Mouse (Mus musculus): ENCODE data around the gene Ssc5d. TPM values are rescaled to one million over a fixed set of nuclear protein-coding genes. Genes with fewer than 3 reads are reported as not detected.

Ssc5d gene
- total RNA-seq (2023), result 0.21 to 0.63 TPM (median 0.42 TPM) in 4 replicates

DNA sequence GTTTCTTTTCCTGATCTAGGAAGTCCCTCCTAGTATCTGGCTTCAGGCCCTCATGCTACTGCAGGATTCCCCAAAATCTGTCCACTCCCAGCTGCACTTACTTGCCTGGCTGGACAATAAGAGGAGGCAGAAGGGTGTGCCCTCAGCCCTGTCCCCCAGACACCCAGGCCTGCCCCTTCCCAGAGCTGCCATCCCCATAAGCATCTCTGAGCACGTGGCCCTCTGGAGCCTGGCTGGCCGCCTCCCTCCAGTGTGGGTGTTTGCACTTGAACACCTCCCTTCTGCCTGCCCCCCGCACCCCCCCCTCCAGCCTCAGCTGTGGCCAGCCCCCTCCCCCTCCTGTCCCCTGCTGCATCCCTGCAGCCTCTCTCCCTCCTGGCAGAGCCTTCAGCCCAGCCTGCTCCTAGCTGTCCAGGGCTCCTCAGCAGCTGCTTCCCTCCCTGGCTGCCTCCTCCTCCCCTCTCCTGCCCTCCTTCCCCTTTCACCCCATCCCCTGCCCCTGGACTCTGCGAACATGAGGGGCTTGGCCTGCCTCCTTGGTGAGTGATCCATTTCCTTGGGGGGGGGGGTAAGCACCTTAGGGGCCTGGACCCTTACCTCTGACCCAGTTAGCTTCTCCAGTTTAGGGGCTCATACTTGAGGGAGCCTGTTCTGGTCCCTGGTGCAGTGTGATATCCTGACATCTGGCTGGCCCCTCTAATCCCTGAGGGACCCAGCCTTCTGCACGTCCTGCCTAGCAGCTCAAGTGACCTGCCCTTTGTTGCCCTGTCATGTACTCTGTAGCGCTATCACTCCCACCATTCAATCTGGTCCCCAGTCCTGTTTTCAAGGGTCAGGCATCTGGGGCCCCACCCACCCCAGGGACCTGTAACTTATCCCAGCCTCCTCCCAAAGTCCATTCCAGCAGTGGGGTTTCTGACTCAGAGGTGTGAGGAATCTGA lies at the start of gene Ssc5d:
Gene Ssc5d (plus strand): TSS at position 345 of the 941 bp plus-strand sequence.

DNA sequence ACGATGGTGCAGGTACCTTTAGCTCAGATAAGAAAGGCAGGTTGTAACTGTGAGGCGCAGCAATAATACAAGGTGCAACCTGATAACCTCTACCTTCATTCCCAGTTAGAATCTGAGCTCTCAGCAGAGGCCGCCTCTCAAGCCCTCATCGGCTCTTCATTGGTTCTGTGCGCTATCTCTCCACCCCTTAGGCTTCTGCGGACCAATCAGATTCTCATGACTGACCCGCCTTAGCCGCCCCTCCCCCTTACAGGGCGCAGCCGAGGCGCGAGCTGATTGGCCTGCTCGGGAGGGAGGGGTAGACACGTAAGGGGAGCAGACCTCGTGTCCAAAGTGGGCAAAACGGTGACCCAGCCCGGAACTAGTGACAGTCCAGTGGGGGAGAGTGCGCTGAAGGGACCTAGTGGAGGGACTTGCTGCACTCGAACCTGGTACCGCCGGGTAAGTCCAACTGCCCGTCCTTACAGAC lies 48.8 kb upstream of the Ssc5d start, which contains the start of gene Isoc2a:
Gene Isoc2a (plus strand): TSS at position 401 of the 469 bp plus-strand sequence.

DNA sequence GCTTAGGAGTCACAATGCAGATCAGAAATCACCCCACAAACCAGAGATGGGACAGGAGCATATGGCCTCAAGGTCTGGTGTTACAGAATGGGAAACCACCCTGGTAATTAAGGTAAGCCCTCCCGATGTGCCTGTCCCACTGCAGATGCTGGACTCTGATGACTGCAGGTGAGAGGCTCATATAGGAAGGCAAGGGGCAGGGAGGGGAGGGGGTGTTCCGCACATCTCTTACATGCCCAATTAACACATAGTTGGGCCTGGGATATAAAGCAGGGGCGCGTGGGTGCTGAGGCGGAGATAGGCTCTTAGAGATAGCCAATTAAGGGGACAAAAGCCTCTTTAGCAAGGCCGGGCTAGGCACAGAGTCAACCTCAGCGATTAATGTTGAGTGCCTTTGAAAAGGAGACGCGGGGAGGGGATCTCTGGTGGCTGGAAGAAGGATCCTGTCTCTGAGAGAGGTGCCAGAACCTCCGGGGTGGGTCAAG lies 19.1 kb upstream of the Ssc5d start, which contains the start of gene Gm36210:
Gene Gm36210 (minus strand): TSS at position 51 of the 485 bp plus-strand sequence.

DNA sequence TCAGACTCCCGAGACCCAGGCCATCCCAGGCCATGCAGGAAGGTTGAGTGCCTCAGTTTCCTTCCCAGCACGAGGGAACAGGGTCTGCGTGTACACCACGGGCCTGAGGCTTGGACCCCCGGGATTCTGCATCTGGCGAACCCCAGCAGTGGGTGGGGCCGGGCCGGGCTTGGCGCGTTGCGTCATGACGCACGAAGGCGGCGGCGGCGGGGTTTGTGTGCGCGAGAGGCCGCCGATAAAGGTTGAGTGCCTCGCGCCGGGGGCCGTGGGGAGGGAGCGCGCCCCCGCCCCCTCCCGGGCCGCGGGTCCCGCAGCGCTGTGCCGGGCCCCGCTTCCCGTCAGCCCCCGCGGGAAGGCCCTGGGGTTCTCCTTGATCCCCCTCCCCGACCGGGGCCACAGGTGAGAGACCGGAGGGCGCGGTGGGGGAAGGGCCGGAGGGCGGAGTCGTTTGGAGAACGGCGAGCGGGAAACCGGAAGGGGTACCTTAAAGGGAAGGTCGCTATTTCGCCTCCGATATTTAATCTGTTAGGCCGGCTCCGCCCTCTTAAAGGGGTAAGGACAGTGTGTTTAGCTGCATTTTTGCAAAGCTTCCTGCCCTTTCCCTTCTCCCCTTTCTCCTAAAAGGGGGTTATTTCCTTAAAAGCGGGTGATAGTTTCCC lies 10.4 kb upstream of the Ssc5d start, which contains the start of gene Zfp628:
Gene Zfp628 (plus strand): TSS at position 211 of the 659 bp plus-strand sequence.

DNA sequence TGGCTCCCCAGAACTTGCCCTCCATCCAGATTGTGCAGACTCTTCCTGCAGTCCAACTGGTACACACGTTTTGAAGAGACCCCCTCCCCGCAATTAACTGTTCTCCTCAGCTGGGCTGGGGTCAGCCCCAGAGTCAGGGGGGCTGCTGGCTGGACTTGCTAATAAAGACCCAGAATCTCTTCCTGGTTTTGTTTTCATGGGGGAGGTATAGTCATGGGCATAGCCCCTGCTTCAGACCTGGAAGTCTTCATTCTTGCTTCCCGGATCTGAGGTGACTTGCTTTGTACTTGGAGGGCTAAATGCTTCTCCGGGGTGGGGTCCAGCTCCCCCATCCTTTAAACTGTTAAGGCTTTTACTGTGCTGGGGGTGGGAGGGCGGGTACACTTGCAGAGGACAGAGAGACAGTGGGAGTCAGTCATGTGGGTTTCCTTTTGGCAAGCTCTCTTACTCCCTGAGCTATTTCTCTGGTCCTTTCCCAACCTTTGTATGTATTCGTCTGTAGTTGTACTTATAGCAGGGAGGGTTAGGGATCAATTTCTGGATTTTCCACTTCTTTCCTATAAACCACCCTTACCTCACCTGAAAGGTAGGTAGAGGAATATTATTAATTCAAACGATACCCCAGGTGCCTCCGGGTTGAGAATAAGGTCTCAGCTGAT lies 3.6 kb upstream of the Ssc5d start, which contains the start of gene Nat14:
Gene Nat14 (plus strand): TSS at position 205 of the 659 bp plus-strand sequence.

DNA sequence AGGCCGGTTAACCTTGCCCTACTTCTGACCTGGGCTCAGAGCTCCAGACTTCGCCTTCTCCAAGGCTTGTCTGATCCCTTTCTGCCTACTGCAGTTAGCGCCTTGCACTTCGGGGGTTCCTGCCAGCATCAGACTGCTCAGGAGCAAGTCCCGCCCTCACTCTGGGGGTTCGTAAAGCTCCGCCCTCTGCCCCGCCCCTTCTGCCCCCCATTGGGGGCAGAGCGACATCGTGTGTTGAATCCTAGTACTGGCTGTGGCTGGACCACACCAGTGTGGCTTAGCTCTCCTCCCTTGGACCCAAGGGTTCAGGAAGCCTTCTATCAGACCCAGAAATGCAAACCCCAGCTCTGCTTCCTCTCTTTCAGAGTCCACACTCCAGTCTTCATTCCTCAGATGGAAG lies 38.7 kb downstream of the Ssc5d start, which contains the start of gene Sbk2:
Gene Sbk2 (minus strand): TSS at position 135 of the 400 bp plus-strand sequence.

DNA sequence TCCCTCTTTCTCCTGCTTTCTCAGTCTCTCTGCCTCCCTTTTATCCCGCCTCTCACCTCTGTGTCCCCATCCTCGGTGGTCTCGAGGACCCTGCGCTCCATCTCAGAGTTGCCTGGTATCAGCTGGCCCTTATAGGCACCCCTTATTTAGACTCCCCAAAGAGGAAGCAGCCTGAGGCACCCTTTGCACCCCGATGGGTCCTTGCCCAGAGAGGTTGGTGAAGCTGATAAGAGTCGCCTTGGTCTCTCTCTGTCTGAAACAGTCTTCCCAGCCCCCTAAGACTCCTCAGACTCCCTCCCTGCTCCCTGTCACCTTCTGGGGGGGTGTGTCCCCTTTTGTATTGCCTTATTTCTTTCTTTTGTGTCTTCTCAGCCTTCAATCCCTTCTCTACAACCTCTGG lies 45.5 kb downstream of the Ssc5d start, which contains the start of gene Sbk3:
Gene Sbk3 (minus strand): TSS at position 101 of the 400 bp plus-strand sequence.

Other genes with a start within 250 kb of the Ssc5d start
- 73.6 to 82.3 TPM (median 79.6 TPM) in 4 replicates for gene Hspbp1, start 240.7 kb upstream of the Ssc5d start, total RNA-seq (2023)
- not detected in 4 replicates for gene Brsk1, start 235.2 kb upstream of the Ssc5d start, total RNA-seq (2023)
- 1.5 to 4.0 TPM (median 3.0 TPM) in 4 replicates for gene Tmem150b, start 200.5 kb upstream of the Ssc5d start, total RNA-seq (2023)
- 87.1 to 92.8 TPM (median 91.8 TPM) in 4 replicates for gene Kmt5c, start 185.7 kb upstream of the Ssc5d start, total RNA-seq (2023)
- 1.3 to 5.4 TPM (median 4.0 TPM) in 4 replicates for gene Cox6b2, start 172.7 kb upstream of the Ssc5d start, total RNA-seq (2023)
- not detected in 4 replicates for gene Fam71e2, start 154.5 kb upstream of the Ssc5d start, total RNA-seq (2023)
- gene Il11, start 142.9 kb upstream of the Ssc5d start, total RNA-seq (2023), result not detected in 4 replicates
- not detected in 4 replicates for gene Tmem190, start 142.8 kb upstream of the Ssc5d start, total RNA-seq (2023)
- gene Tmem238, start 136.1 kb upstream of the Ssc5d start, total RNA-seq (2023), result 1.8 to 2.7 TPM (median 2.4 TPM) in 4 replicates
- gene Rpl28, start 132.9 kb upstream of the Ssc5d start, total RNA-seq (2023), result 1,788 to 1,881 TPM (median 1,825 TPM) in 4 replicates
- 157 to 176 TPM (median 162 TPM) in 4 replicates for gene Ube2s, start 113.2 kb upstream of the Ssc5d start, total RNA-seq (2023)
- 0.49 to 2.8 TPM (median 1.1 TPM) in 4 replicates for gene Shisa7, start 81.1 kb upstream of the Ssc5d start, total RNA-seq (2023)
- 4.3 to 9.7 TPM (median 6.8 TPM) in 4 replicates for gene Isoc2b, start 55.5 kb upstream of the Ssc5d start, total RNA-seq (2023)
- gene Isoc2a, start 48.6 kb upstream of the Ssc5d start, total RNA-seq (2023), result 9.9 to 14.2 TPM (median 11.8 TPM) in 4 replicates
- gene Gm36210, start 19.3 kb upstream of the Ssc5d start, total RNA-seq (2023), result not detected in 4 replicates
- 36.3 to 42.6 TPM (median 37.9 TPM) in 4 replicates for gene Zfp628, start 10.6 kb upstream of the Ssc5d start, total RNA-seq (2023)
- 9.0 to 12.9 TPM (median 10.2 TPM) in 4 replicates for gene Nat14, start 3.8 kb upstream of the Ssc5d start, total RNA-seq (2023)
- 0.51 to 1.9 TPM (median 0.61 TPM) in 3 of 4 replicates, not detected in the other for gene Sbk2, start 38.6 kb downstream of the Ssc5d start, total RNA-seq (2023)
- not detected in 4 replicates for gene Sbk3, start 45.4 kb downstream of the Ssc5d start, total RNA-seq (2023)
- 15.7 to 19.2 TPM (median 16.5 TPM) in 4 replicates for gene Zfp579, start 70.4 kb downstream of the Ssc5d start, total RNA-seq (2023)
- 7.0 to 8.3 TPM (median 7.6 TPM) in 4 replicates for gene Zfp524, start 88.6 kb downstream of the Ssc5d start, total RNA-seq (2023)
- 58.3 to 66.2 TPM (median 62.1 TPM) in 4 replicates for gene Fiz1, start 88.9 kb downstream of the Ssc5d start, total RNA-seq (2023)
- gene Gm44973, start 89.7 kb downstream of the Ssc5d start, total RNA-seq (2023), result not detected in 4 replicates
- gene Zfp865, start 94.6 kb downstream of the Ssc5d start, total RNA-seq (2023), result 48.6 to 50.4 TPM (median 49.4 TPM) in 4 replicates
- not detected in 4 replicates for gene Ccdc106, start 94.8 kb downstream of the Ssc5d start, total RNA-seq (2023)
- gene 4632433K11Rik, start 108.3 kb downstream of the Ssc5d start, total RNA-seq (2023), result not detected in 4 replicates
- gene Zfp784, start 112.7 kb downstream of the Ssc5d start, total RNA-seq (2023), result 7.6 to 8.5 TPM (median 8.3 TPM) in 4 replicates
- gene Zfp580, start 125.8 kb downstream of the Ssc5d start, total RNA-seq (2023), result 2.5 to 3.6 TPM (median 3.3 TPM) in 4 replicates
- gene U2af2, start 136.4 kb downstream of the Ssc5d start, total RNA-seq (2023), result 540 to 584 TPM (median 566 TPM) in 4 replicates
- gene Epn1, start 154.4 kb downstream of the Ssc5d start, total RNA-seq (2023), result 197 to 224 TPM (median 210 TPM) in 4 replicates
- gene Rfpl4, start 191.2 kb downstream of the Ssc5d start, total RNA-seq (2023), result not detected in 4 replicates
- 0.56 to 1.6 TPM (median 1.2 TPM) in 3 of 4 replicates, not detected in the other for gene Rasl2-9, start 200.2 kb downstream of the Ssc5d start, total RNA-seq (2023)
- gene Vmn1r55, start 223.9 kb downstream of the Ssc5d start, total RNA-seq (2023), result not detected in 4 replicates

All from B cell, adult 62 days (primary cell).